Mouse (Mus musculus) thymus, adult 2 months (tissue): ENCODE results near the gene Supt4a. TPM values are rescaled to one million over a fixed set of nuclear protein-coding genes. Genes with fewer than 3 reads are reported as not detected.

Experiments used
- DNase-seq: peaks from one replicate; pipeline ENCODE4 v3.0.0; 2021
- H3K27ac ChIP-seq: fragments of 200-500 bp; 2 replicates; pipeline ENCODE4 v1.5.1; 2012; ENCODE audit warnings: low read length, control low read depth; ENCODE audit not compliant: control insufficient read depth, insufficient read depth
- H3K27me3 ChIP-seq: fragments of 200-500 bp; 2 replicates; pipeline ENCODE4 v1.6.1; 2012; ENCODE audit warnings: mild to moderate bottlenecking, low read length, moderate library complexity, mixed read lengths; ENCODE audit not compliant: control insufficient read depth, insufficient read depth
- H3K36me3 ChIP-seq: fragments of 200-500 bp; 2 replicates; pipeline ENCODE4 v1.6.1; 2012; ENCODE audit warnings: mild to moderate bottlenecking, low read length, moderate library complexity; ENCODE audit not compliant: control insufficient read depth, insufficient read depth
- H3K4me1 ChIP-seq: fragments of 200-500 bp; replicated peaks from 2 replicates; pipeline ENCODE4 v1.6.1; 2012; ENCODE audit warnings: low read length; ENCODE audit not compliant: control insufficient read depth, insufficient read depth
- H3K4me3 ChIP-seq: fragments of 200-500 bp; 2 replicates; pipeline ENCODE4 v1.5.1; 2012; ENCODE audit warnings: mild to moderate bottlenecking, low read length, control low read depth, moderate library complexity; ENCODE audit not compliant: control insufficient read depth, insufficient read depth
- CTCF ChIP-seq: fragments of 200-500 bp; IDR thresholded peaks from 2 replicates; pipeline ENCODE4 v1.5.1; 2012; ENCODE audit warnings: mild to moderate bottlenecking, control low read depth, low read length, moderate library complexity, borderline replicate concordance; ENCODE audit not compliant: control insufficient read depth, poor library complexity, insufficient read depth; ENCODE audit errors: extremely low read depth
- POLR2A ChIP-seq: fragments of 200-500 bp; IDR thresholded peaks from 2 replicates; pipeline ENCODE4 v1.6.1; 2012; ENCODE audit warnings: mild to moderate bottlenecking, low read length, control low read depth, moderate library complexity; ENCODE audit not compliant: control insufficient read depth, poor library complexity, insufficient read depth; ENCODE audit errors: extremely low read depth
- WGBS: fragments of 180-500 bp; shearing (Covaris S2); methylation state at CpG from one replicate; pipeline ENCODE4 v1.1.7; 2018; 5-methylcytosine and 5-hydroxymethylcytosine counted together
- polyA plus RNA-seq: library from polyadenylated mRNA; depleted of rRNA; stranded (reverse); fragments of >200 nt; gene quantifications from 2 replicates; pipeline ENCODE4 v1.2.3, GENCODE M21; 2012; rRNA removed

The Supt4a gene
- polyA plus RNA-seq = 172 and 215 TPM in 2 replicates

- H3K4me1 ChIP-seq = peaks cover 35% of the 10 kb centered on the region
- H3K27me3 ChIP-seq = no peaks in the 10 kb centered on the region
- peaks cover 14% of the 10 kb centered on the region for H3K36me3 ChIP-seq
- peak; percentile 76 for TF ChIP-seq CTCF
- peak; percentile 87 for TF ChIP-seq POLR2A
- H3K4me3 ChIP-seq = peak within 1 kb of the TSS; percentile 70
- H3K27ac ChIP-seq = peak within 1 kb of the TSS; percentile 86
- DNase-seq = peak; percentile 97
- under 1% methylated on average over 57 of the region's 57 CpGs for WGBS
Observed at GRCm38 (mm10) chr11:87737175-87737740, at the start of gene Supt4a. Gene Supt4a (plus strand): TSS chr11:87737552.

- Histone ChIP-seq H3K4me1 (peaks cover 6% of the 10 kb centered on the region; the same call in 1 of the 2 replicates), H3K27ac (no peak overlapping the region), H3K4me3 (no peak overlapping the region), H3K36me3 (no peaks in the 10 kb centered on the region), H3K27me3 (no peaks in the 10 kb centered on the region; the same call in 1 of the 2 replicates)
- TF ChIP-seq POLR2A (no peak), CTCF (no peak)
- no peak for DNase-seq
- 80% methylated on average over 11 of the region's 11 CpGs for whole genome bisulfite sequencing
Observed at GRCm38 (mm10) chr11:87688478-87689203, 48.7 kb upstream of the Supt4a start.

GRCm38 (mm10) chr11:87689402-87689808 is 47.9 kb upstream of the Supt4a start:
- DNase-seq = no peak
- Histone ChIP-seq H3K36me3 (no peaks in the 10 kb centered on the region), H3K27me3 (no peaks in the 10 kb centered on the region; the same call in 1 of the 2 replicates), H3K27ac (no peak overlapping the region), H3K4me1 (peaks cover 6% of the 10 kb centered on the region; the same call in 1 of the 2 replicates), H3K4me3 (no peak overlapping the region)
- WGBS = 40% methylated on average over 7 of the region's 7 CpGs
- TF ChIP-seq POLR2A (no peak), CTCF (no peak)

- peaks cover 6% of the 10 kb centered on the region; the same call in 1 of the 2 replicates for H3K4me1 ChIP-seq
- no peaks in the 10 kb centered on the region; the same call in 1 of the 2 replicates for H3K27me3 ChIP-seq
- WGBS = 49% methylated on average over 16 of the region's 16 CpGs
- H3K27ac ChIP-seq = no peak overlapping the region
- no peaks in the 10 kb centered on the region for H3K36me3 ChIP-seq
- TF ChIP-seq CTCF (no peak), POLR2A (no peak)
- no peak overlapping the region for H3K4me3 ChIP-seq
- no peak for DNase-seq
Observed at GRCm38 (mm10) chr11:87690054-87690740, 47.2 kb upstream of the Supt4a start.

- H3K27ac ChIP-seq = no peak overlapping the region
- no peaks in the 10 kb centered on the region for H3K36me3 ChIP-seq
- H3K27me3 ChIP-seq = no peaks in the 10 kb centered on the region
- no peaks in the 10 kb centered on the region for H3K4me1 ChIP-seq
- WGBS = 88% methylated on average over 14 of the region's 14 CpGs
- DNase-seq = no peak
- no peak overlapping the region for H3K4me3 ChIP-seq
- TF ChIP-seq POLR2A (no peak), CTCF (no peak)
Observed at GRCm38 (mm10) chr11:87697131-87697682, 40.1 kb upstream of the Supt4a start.

GRCm38 (mm10) chr11:87698126-87698525 is 39.2 kb upstream of the Supt4a start:
- 94% methylated on average over 4 of the region's 4 CpGs for WGBS
- no peaks in the 10 kb centered on the region for H3K36me3 ChIP-seq
- DNase-seq = no peak
- TF ChIP-seq POLR2A (no peak), CTCF (no peak)
- no peak overlapping the region for H3K4me3 ChIP-seq
- H3K27me3 ChIP-seq = no peaks in the 10 kb centered on the region
- no peaks in the 10 kb centered on the region for H3K4me1 ChIP-seq
- no peak overlapping the region for H3K27ac ChIP-seq
